Mouse (Mus musculus) stomach, embryonic 16.5 days (tissue): ENCODE measurements around the gene Phf1. TPM values are rescaled to one million over a fixed set of nuclear protein-coding genes. Genes with fewer than 3 reads are reported as not detected.

Experiments
- ATAC-seq: fragments of 200-750 bp; cut with Nextera tagmentation; 2 replicates; pipeline ENCODE4 v1.8.0; 2017; ENCODE audit warnings: moderate number of reproducible peaks, moderate TSS enrichment; ENCODE audit not compliant: insufficient read depth, low FRiP score
- H3K27ac ChIP-seq: fragments of 300-500 bp; sonication (generic); 2 replicates; pipeline ENCODE4 v1.5.1; 2014; ENCODE audit warnings: low read length
- H3K27me3 ChIP-seq: fragments of 300-500 bp; sonication (generic); 2 replicates; pipeline ENCODE4 v1.6.1; 2014; ENCODE audit warnings: low read length, control low read depth, mixed read lengths; ENCODE audit not compliant: control insufficient read depth, insufficient read depth
- H3K36me3 ChIP-seq: fragments of 300-500 bp; sonication (generic); 2 replicates; pipeline ENCODE4 v1.6.1; 2014; ENCODE audit warnings: low read length; ENCODE audit not compliant: control insufficient read depth, insufficient read depth
- H3K4me1 ChIP-seq: fragments of 300-500 bp; sonication (generic); 2 replicates; pipeline ENCODE4 v1.6.1; 2014; ENCODE audit warnings: low read length, control low read depth, mixed read lengths; ENCODE audit not compliant: control insufficient read depth, insufficient read depth
- H3K4me2 ChIP-seq: fragments of 300-500 bp; sonication (generic); 2 replicates; pipeline ENCODE4 v1.6.1; 2014; ENCODE audit warnings: low read depth, low read length, mixed read lengths
- H3K4me3 ChIP-seq: fragments of 300-500 bp; sonication (generic); replicated peaks from 2 replicates; pipeline ENCODE4 v1.5.1; 2014; ENCODE audit warnings: mild to moderate bottlenecking, low read length
- H3K9ac ChIP-seq: fragments of 300-500 bp; sonication (generic); 2 replicates; pipeline ENCODE4 v1.6.1; 2014; ENCODE audit warnings: low read length
- H3K9me3 ChIP-seq: fragments of 300-500 bp; sonication (generic); replicated peaks from 2 replicates; pipeline ENCODE4 v1.6.1; 2016; ENCODE audit warnings: low read length, control low read depth; ENCODE audit not compliant: control insufficient read depth
- WGBS: fragments of 180-500 bp; shearing (Covaris S2); extraction: QIAGEN DNeasy Blood & Tissue Kit; methylation state at CpG from one replicate; pipeline ENCODE4 v1.1.7; 2014; 5-methylcytosine and 5-hydroxymethylcytosine counted together
- polyA plus RNA-seq: library from polyadenylated mRNA; unstranded; fragments of >200 nt; fragmentation: Nextera tagmentation; extraction: Ambion mirVana; gene quantifications from 2 replicates; pipeline ENCODE4 v1.2.1, GENCODE M21; 2015

The Phf1 gene
- polyA plus RNA-seq, 1 experiment from 2014 or later: 7.7 TPM

DNA sequence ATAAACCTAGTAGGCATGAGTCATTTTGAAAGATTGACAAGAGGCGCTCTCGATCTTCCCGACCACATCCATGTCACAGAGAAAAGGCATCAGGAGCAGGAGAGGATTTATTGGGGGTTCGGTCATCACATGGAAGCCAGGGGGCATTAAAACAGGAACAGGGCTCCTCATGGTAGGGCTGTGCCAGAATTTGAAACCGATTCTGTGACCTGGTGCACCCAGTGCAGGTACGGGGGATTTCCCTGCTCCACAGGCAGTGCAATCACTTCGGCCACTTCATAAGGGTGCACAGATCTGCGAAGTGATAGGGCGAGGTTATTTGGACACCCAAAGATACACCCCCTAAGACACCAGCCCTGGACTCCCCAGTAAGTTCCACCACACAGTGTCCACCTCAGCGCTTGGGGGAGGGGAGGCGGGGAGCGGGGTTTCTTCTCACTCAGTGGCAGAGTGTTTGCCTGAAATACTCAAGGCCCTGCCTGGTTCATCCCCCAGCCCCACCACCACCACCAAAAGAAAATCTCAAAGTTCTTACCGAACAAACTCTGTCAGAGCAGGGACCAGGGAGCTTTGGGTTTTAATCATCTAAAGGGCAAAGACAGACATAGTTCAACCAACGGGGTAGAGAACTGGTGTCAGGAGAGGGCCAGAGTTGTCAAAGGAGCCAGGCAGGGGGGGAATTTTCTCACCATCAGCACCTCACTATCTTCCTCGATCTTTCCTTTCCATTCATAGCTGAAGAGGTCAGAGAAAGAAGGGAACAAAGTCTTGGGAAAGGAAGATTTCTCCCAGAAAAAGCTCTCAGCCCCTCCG lies 5.2 kb downstream of the Phf1 start:
- peak overlapping the region; percentile 83 for H3K4me3 ChIP-seq
- H3K4me2 ChIP-seq: peak overlapping the region; percentile 99
- peaks cover 29% of the 10 kb centered on the region for H3K4me1 ChIP-seq
- H3K27me3 ChIP-seq: no peaks in the 10 kb centered on the region
- 40% methylated on average over 16 of the region's 16 CpGs for WGBS
- H3K9ac ChIP-seq: peak overlapping the region; percentile 80
- ATAC-seq: no peak
- H3K9me3 ChIP-seq: no peaks in the 10 kb centered on the region
- H3K27ac ChIP-seq: peak overlapping the region; percentile 97; the same call in 1 of the 2 replicates
- peaks cover 4% of the 10 kb centered on the region; the same call in 1 of the 2 replicates for H3K36me3 ChIP-seq

DNA sequence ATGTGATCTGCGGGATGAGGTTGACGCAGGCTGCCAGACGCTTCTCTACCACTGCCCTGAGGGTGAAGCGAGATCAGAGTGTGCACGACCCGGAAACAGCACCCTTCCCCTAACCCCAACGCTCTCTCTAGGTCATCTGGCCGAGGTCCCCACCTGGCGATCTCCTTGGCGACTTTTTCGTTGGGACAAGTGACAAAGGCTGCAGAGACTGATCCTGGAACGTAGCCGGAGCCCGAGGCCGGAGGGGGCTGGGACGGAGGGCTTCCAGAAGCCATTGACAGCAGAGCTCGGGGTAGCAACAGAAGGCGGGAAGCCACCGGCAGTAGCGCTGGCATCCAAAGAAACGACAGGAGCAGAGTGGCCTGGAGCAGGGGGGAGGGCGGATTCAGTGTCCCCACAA lies 5.9 kb downstream of the Phf1 start:
- Histone ChIP-seq H3K4me2 (peak overlapping the region; percentile 99), H3K27me3 (no peaks in the 10 kb centered on the region), H3K9ac (peak overlapping the region; percentile 80), H3K36me3 (peaks cover 4% of the 10 kb centered on the region; the same call in 1 of the 2 replicates), H3K4me1 (peaks cover 25% of the 10 kb centered on the region), H3K9me3 (no peaks in the 10 kb centered on the region), H3K27ac (peak overlapping the region; percentile 97), H3K4me3 (peak overlapping the region; percentile 83)
- no peak for ATAC-seq
- WGBS: under 1% methylated on average over 22 of the region's 22 CpGs

DNA sequence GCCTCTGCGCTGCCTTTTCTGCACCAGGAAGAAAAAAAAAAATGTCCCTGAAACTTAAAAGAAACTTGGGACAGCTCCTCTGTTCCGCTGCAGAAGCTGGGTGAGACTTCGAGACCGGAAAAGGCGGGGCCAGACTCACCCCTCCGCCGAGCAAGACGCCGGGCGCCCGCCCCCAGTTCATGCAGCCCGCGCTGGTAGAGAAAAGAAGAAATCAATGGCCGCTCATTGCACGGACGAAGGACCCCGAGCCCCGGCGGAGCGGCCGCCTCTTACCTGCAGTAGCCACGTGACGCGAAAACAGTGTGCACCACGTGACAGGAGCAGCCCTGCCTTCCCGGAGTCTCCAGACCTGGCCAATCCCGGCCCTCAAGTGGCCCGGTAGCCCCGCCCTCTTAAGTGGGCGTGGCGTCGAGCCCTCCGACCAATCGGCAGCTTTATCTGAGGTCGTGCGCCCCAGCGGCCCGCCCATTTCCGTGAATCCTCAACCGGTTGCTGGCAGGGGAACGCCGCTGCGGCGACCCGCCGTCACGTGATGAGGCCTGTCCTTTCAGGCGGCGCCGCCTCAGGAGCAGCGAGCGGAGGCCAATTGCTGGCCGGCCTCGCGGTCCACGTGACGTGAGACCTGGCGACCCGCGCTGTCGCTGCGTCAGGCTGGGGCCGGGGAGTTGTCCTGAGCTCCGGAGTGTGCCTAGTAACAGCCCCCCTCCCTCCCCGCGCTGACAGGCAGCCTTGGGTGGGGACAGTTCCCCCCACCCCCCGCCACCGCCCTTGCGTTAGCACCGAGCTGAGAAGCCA lies 6.5 kb downstream of the Phf1 start, which contains the start of gene Cuta:
Cuta (minus strand) TSS at position 392 of the 795 bp plus-strand sequence.
- Histone ChIP-seq H3K4me3 (peak within 1 kb of the TSS; percentile 83), H3K36me3 (peaks cover 4% of the 10 kb centered on the region; the same call in 1 of the 2 replicates), H3K9me3 (no peaks in the 10 kb centered on the region), H3K9ac (peak within 1 kb of the TSS; percentile 81), H3K27ac (peak within 1 kb of the TSS; percentile 97), H3K27me3 (no peaks in the 10 kb centered on the region), H3K4me2 (peak within 1 kb of the TSS; percentile 99), H3K4me1 (peaks cover 24% of the 10 kb centered on the region)
- under 1% methylated on average over 70 of the region's 70 CpGs for WGBS
- peak; percentile 96 for ATAC-seq

DNA sequence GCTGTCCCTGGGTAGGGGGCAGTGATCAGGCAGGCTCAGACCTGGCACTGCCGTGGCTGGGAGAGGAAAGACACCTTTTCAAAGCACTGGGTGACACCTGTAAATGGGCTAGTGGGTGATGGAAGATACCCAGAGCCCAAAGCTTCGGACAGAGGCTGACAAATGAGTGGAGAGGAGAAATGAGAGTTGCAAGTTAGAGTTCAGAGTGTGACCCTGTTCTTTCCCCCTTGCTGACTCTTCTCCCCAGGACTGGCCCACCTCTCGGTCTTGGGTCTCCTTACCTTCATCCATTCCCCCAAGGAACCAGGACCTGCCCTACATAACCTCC lies 7.1 kb downstream of the Phf1 start:
- Histone ChIP-seq H3K9me3 (no peaks in the 10 kb centered on the region), H3K36me3 (peaks cover 4% of the 10 kb centered on the region; the same call in 1 of the 2 replicates), H3K4me3 (peak overlapping the region; percentile 83), H3K9ac (peak overlapping the region; percentile 81), H3K27ac (peak overlapping the region; percentile 97), H3K4me2 (peak overlapping the region; percentile 81), H3K27me3 (no peaks in the 10 kb centered on the region), H3K4me1 (peaks cover 24% of the 10 kb centered on the region)
- ATAC-seq: no peak
- WGBS: 4% methylated on average over 3 of the region's 3 CpGs

DNA sequence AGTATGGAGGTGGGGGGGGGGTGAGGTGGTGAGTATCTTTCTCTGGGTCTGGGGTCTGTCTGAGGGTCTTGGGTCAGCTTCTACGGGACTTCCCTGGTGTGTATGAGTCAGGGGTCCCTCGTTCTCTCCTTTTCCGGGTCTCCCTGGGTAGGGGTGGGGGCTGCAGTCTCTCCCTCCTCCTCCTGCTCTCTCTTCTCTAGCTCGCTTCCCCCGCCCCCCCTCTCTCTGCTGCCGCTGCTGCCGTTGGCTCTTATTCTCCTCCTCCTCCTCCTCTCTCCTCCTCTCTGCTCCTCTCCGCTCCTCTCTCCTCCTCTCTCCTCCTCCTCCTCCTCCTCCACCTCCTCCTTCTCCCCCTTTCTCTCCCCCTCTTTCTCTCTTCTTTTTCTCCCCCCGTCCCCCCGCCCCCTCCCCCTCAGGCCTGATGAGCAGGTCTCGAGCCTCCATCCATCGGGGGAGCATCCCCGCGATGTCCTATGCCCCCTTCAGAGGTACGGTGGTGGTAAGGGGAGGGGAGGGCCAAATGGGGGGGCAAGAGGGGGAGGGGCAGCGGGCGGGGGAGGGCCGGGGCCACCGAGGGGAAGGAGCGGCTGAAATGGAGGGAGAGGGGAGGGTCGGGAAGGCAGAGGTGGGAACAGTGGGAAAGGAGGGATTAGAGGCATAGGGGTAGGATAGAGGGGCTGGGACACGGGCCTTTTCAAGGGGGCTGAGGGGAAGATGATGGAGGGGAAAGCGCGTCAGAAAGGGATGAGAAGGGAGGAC lies 8.4 kb downstream of the Phf1 start, which contains the start of gene Syngap1:
Syngap1 (plus strand) TSS at position 223 of the 759 bp plus-strand sequence.
- WGBS: 6% methylated on average over 21 of the region's 24 CpGs
- H3K9me3 ChIP-seq: no peaks in the 10 kb centered on the region
- peak within 1 kb of the TSS; percentile 97 for H3K27ac ChIP-seq
- peak within 1 kb of the TSS; percentile 81 for H3K9ac ChIP-seq
- peaks cover 31% of the 10 kb centered on the region for H3K4me1 ChIP-seq
- no peaks in the 10 kb centered on the region for H3K27me3 ChIP-seq
- ATAC-seq: no peak
- peak within 1 kb of the TSS; percentile 81 for H3K4me2 ChIP-seq
- H3K4me3 ChIP-seq: peak within 1 kb of the TSS; percentile 83
- peaks cover 4% of the 10 kb centered on the region; the same call in 1 of the 2 replicates for H3K36me3 ChIP-seq

DNA sequence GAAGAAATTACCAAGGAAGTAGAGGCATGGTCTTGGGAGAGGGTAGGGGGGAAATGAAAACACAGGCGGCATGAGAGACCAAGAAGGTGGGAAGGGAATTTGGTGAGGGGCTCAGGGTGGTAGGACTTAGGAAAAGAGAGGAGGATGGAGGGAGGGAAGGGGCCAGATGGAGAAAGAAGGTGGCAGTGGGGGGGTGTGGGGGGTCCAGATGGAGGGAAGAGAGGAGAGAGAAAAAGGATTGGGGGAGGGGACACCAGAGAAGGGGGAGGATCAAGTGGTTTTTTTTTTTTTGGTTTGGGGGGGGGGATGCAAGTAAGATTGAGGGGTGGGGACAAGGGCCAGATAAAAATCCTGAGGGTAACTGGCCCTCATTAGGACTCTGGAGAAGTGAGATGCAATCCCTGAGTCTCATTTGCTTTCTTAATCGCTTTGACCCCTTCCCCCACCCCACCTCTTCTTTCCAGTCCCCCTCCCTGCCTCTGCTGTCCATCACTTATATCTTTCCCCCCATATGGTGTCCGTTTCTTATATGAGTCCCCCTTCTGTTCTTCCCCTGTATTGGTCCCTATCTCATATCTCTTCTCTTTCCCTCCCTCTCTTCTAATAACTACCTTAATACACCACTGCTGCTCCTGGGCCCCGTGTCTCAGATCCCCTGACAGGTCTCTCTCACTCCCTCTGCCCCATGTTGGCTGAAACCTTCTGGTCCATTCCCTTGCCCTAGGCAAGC lies 9.2 kb downstream of the Phf1 start:
- Histone ChIP-seq H3K9ac (peak overlapping the region; percentile 78), H3K27ac (peak overlapping the region; percentile 62; the same call in 1 of the 2 replicates), H3K4me1 (peaks cover 39% of the 10 kb centered on the region), H3K9me3 (no peaks in the 10 kb centered on the region), H3K36me3 (no peaks in the 10 kb centered on the region), H3K4me2 (peak overlapping the region; percentile 58), H3K27me3 (no peaks in the 10 kb centered on the region), H3K4me3 (peak overlapping the region; percentile 50)
- ATAC-seq: no peak
- 18% methylated on average over 4 of the region's 4 CpGs for WGBS

DNA sequence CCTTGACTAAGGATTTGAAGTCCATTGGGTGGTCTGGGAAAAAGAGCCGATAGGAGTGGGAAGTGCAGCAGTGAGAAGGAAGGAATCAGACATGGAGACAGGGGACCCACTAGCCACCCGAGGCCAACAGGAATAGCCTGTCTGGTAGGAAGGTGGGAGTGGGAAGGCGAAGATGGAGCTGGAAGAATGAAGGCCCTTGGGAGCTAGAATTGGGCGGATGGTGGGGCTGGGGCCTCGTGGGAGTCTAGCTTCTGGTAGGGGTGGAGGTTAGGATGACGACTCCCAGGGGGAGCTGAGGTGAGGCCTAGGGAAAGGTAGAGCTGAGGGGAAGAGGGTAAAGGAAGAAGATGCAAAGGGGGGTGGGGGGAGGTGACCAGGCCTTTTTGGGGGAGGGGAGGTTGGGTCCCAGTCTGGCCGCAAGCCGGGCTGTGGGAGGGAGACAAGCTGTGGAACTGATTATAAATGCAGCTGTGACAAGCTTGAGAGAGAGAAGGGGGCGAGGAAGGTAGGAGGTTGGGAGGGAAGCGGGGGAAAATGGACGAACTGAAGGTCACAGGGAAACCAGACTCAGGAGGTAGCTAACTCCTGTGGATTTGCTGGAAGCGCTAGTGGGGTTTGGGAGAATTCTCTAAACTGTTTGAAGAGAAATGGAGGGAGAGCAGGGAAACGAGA lies 13.1 kb downstream of the Phf1 start:
- 31% methylated on average over 13 of the region's 13 CpGs for WGBS
- H3K27ac ChIP-seq: peak overlapping the region; percentile 72

DNA sequence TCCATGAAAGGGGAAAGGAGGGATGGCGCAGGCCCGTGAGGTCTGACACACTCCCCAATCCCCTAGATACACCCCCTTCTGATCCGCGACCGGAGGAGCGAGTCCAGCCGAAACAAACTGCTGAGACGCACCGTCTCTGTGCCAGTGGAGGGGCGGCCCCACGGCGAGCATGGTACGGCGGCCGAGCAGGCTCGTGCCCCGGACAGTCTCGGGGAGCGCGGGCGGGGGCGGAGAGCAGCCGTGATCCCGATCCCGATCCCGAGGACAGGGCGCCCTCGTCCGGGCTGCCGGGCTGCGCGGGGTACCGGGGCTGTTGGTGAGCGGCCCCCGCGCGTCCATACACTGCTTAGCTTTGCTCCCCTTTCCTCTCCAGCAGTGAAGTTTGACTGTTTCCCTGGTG lies 13.7 kb downstream of the Phf1 start:
- Histone ChIP-seq H3K4me3 (peak overlapping the region; percentile 47), H3K4me2 (peak overlapping the region; percentile 75), H3K9ac (peak overlapping the region; percentile 76), H3K27ac (peak overlapping the region; percentile 72), H3K4me1 (peaks cover 41% of the 10 kb centered on the region), H3K9me3 (no peaks in the 10 kb centered on the region), H3K27me3 (no peaks in the 10 kb centered on the region), H3K36me3 (no peaks in the 10 kb centered on the region)
- 4% methylated on average over 37 of the region's 37 CpGs for WGBS
- peak; percentile 65 for ATAC-seq

More for the DNA sequence above, 13.1 kb downstream of the Phf1 start:
- H3K36me3 ChIP-seq: no peaks in the 10 kb centered on the region
- H3K4me2 ChIP-seq: peak overlapping the region; percentile 75
- peaks cover 35% of the 10 kb centered on the region for H3K4me1 ChIP-seq
- no peak for ATAC-seq
- no peaks in the 10 kb centered on the region for H3K27me3 ChIP-seq
- peak overlapping the region; percentile 76 for H3K9ac ChIP-seq
- no peaks in the 10 kb centered on the region for H3K9me3 ChIP-seq
- peak overlapping the region; percentile 47 for H3K4me3 ChIP-seq
